Mouse (Mus musculus) E14TG2a.4 (cell line): ENCODE measurements at regions not wholly inside any gene's neighbourhood (a gene's known extent, or its start where the extent isn't known, plus 50 kb on each side); places are given as distances from the start of the nearest gene placed in this dataset.

Experiments
- CTCF ChIP-seq: conservative IDR thresholded peaks from 2 replicates; pipeline ENCODE4 v1.5.1; 2014; ENCODE audit warnings: low read length
- POU5F1 ChIP-seq: IDR thresholded peaks from 2 replicates; pipeline ENCODE4 v1.6.1; 2014; ENCODE audit warnings: low read length, borderline replicate concordance

- no peak for TF ChIP-seq CTCF
- no peak for TF ChIP-seq POU5F1
Observed at GRCm38 (mm10) chr6:52076179-52076932, 64.0 kb upstream of the Skap2 start.
